Mouse (Mus musculus) ovary, adult 2 months (tissue): ENCODE results near the gene Vstm2a. TPM values are rescaled to one million over a fixed set of nuclear protein-coding genes. Genes with fewer than 3 reads are reported as not detected.

Experiments used
- polyA plus RNA-seq: library from polyadenylated mRNA; depleted of rRNA; stranded (reverse); fragments of >200 nt; gene quantifications from 2 replicates; pipeline ENCODE4 v1.2.3, GENCODE M21; 2012; rRNA removed

The Vstm2a gene
- polyA plus RNA-seq, result 0.20 and 0.26 TPM in 2 replicates

GRCm38 (mm10) chr11:16257473-16257921 is at the start of gene Vstm2a:
TSS of gene Vstm2a (plus strand) at chr11:16257724.

